Mouse (Mus musculus): Measurements from ENCODE around the gene Ifi209. TPM values are rescaled to one million over a fixed set of nuclear protein-coding genes. Genes with fewer than 3 reads are reported as not detected.
"Not testable (repeated sequence)": the region's sequence is repeated elsewhere in the genome, so short reads cannot be mapped to it uniquely, and the experiment has no call there.

Ifi209 gene
- 0.06 TPM for polyA plus RNA-seq (2021)

DNA sequence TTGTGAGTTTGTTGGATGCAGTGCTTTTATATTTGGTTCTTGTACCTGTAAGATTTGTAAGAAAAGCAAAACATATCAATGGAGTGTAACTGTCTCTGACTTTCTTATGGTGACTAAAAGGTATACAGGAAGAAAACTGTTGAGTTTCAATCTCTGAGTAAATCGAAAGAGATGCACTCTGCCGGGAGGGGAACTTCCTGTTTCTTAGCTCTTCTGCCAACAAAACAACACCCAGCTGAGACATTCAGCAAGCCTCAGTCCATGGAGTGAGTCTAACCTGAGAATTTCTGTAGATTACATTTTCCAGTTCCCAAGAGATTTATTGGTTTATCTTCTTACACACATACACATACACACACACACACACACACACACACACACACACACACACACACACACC, at the start of gene Ifi209:
TSS of gene Ifi209 (plus strand) at position 296 of the 400 bp plus-strand sequence.
- POLR2A ChIA-PET = not testable (repeated sequence)

GRCm38 (mm10) chr1:173589698-173590097, 41.0 kb upstream of the Ifi209 start:
- H3K27me3 ChIP-seq; POLR2A ChIA-PET; in situ Hi-C loops (cut with MboI; ENCODE audit: low pct_unique_long_range_greater_than_20kb); DNase-seq (ENCODE audit: low read depth, low spot score); CTCF ChIA-PET; ATAC-seq: not testable (repeated sequence)

More for the DNA sequence above, at the start of gene Ifi209:
- in situ Hi-C loops (cut with MboI; ENCODE audit: low pct_unique_long_range_greater_than_20kb); CTCF ChIA-PET; ATAC-seq; DNase-seq (ENCODE audit: low read depth, low spot score); H3K27me3 ChIP-seq: not testable (repeated sequence)

GRCm38 (mm10) chr1:173598838-173599494, 31.8 kb upstream of the Ifi209 start, which contains the start of gene Ifi213:
Gene Ifi213 (minus strand): TSS chr1:173599274.
- H3K27me3 ChIP-seq; POLR2A ChIA-PET; in situ Hi-C loops (cut with MboI; ENCODE audit: low pct_unique_long_range_greater_than_20kb); DNase-seq (ENCODE audit: low read depth, low spot score); CTCF ChIA-PET; ATAC-seq: not testable (repeated sequence)

- DNase-seq (ENCODE audit: low read depth, low spot score); in situ Hi-C loops (cut with MboI; ENCODE audit: low pct_unique_long_range_greater_than_20kb); CTCF ChIA-PET; POLR2A ChIA-PET; H3K27me3 ChIP-seq; ATAC-seq: not testable (repeated sequence)
Measured at GRCm38 (mm10) chr1:173610291-173610690, 20.4 kb upstream of the Ifi209 start.

GRCm38 (mm10) chr1:173622216-173622615, 8.5 kb upstream of the Ifi209 start:
- H3K27me3 ChIP-seq; ATAC-seq; in situ Hi-C loops (cut with MboI; ENCODE audit: low pct_unique_long_range_greater_than_20kb); DNase-seq (ENCODE audit: low read depth, low spot score); CTCF ChIA-PET; POLR2A ChIA-PET: not testable (repeated sequence)

DNA sequence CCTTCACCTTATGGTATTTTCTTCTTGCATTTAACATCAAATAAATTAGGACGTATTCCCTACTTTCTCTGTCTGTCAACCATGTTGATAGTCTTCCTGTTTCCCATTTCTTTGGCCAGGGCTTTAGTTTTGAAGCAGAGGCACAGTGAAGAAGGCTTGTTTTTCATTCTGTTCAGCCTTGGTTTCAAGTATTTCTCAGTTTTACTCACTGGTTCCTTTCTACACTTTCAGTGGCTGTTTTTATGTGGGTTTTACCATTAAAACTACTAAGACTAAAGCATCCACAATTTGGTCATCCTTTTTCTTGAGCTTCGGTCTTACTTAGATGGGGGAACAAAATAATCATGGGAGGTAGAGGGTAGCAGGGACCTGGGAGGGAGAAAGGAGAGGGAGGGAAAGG, 6.7 kb upstream of the Ifi209 start:
- in situ Hi-C loops (cut with MboI; ENCODE audit: low pct_unique_long_range_greater_than_20kb) = no loop called here
- ChIA-PET CTCF (no interaction called here), POLR2A (no interaction called here)
- no peak for DNase-seq (ENCODE audit: low read depth, low spot score)
- H3K27me3 ChIP-seq = no peaks in the 10 kb centered on the region
- ATAC-seq = no peak
- no peak for TF ChIP-seq CTCF (IDR thresholded peaks at IDR 0.05)

DNA sequence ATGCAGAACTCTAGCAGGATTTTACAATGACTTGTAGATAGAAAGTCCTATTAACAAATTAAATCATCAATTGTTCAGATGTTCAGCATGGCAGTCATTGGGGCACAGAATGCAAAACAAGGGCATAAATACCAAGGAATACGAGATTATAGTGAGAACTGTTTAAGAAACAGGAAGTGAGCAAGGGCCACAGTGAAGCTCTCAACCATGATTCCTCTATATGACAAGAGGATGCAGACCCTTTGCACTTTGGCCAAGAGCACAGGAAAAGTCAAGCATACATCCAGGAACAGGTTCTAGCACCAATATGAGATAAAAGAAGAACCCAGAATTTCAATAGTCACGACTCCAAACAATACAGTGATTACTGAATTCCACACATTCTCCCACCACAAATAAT, 4.0 kb upstream of the Ifi209 start:
- POLR2A ChIA-PET = no interaction called here
- no peaks in the 10 kb centered on the region for H3K27me3 ChIP-seq
- ATAC-seq = no peak
- CTCF ChIA-PET = no interaction called here
- DNase-seq (ENCODE audit: low read depth, low spot score) = no peak
- in situ Hi-C loops (cut with MboI; ENCODE audit: low pct_unique_long_range_greater_than_20kb) = no loop called here
- TF ChIP-seq CTCF (IDR thresholded peaks at IDR 0.05) = no peak

- POLR2A ChIA-PET = no interaction called here
- no peak for DNase-seq (ENCODE audit: low read depth, low spot score)
- CTCF ChIA-PET = no interaction called here
- in situ Hi-C loops (cut with MboI; ENCODE audit: low pct_unique_long_range_greater_than_20kb) = no loop called here
- TF ChIP-seq CTCF (IDR thresholded peaks at IDR 0.05) = no peak
- no peaks in the 10 kb centered on the region for H3K27me3 ChIP-seq
- ATAC-seq = no peak
Measured at GRCm38 (mm10) chr1:173633969-173634645, 3.4 kb downstream of the Ifi209 start.

- POLR2A ChIA-PET = no interaction called here
- CTCF ChIA-PET = no interaction called here
- no peaks in the 10 kb centered on the region for H3K27me3 ChIP-seq
- no peak for DNase-seq (ENCODE audit: low read depth, low spot score)
- in situ Hi-C loops (cut with MboI; ENCODE audit: low pct_unique_long_range_greater_than_20kb) = no loop called here
- TF ChIP-seq CTCF (IDR thresholded peaks at IDR 0.05) = no peak
- no peak for ATAC-seq
Measured at GRCm38 (mm10) chr1:173645393-173645792, 14.7 kb downstream of the Ifi209 start.

DNA sequence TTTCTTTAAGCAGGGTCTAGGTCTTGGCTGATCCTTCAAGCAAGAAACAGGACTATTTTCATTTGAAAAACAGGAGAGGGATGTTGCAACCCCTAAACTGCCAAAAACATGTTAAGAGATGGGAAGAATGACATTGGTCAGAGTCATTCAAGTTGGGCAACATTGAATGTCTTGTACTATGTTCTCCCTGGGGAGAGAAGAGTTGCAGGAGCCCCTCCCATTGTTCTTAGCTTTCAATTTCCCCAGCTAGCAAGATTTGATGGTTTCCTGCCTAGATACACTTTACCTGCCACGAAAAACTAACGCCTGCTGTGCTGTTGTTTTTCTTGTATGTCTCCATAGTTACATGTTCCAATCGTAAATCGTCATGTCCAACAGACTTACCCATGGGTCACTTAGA, 27.3 kb downstream of the Ifi209 start:
- ChIA-PET CTCF (no interaction called here), POLR2A (no interaction called here)
- no peak for DNase-seq (ENCODE audit: low read depth, low spot score)
- in situ Hi-C loops (cut with MboI; ENCODE audit: low pct_unique_long_range_greater_than_20kb) = no loop called here
- H3K27me3 ChIP-seq = no peaks in the 10 kb centered on the region
- no peak for TF ChIP-seq CTCF (IDR thresholded peaks at IDR 0.05)
- no peak for ATAC-seq

GRCm38 (mm10) chr1:173673458-173674097, 42.9 kb downstream of the Ifi209 start, which contains the start of gene Ifi208:
Gene Ifi208 (plus strand): TSS chr1:173673675.
- DNase-seq (ENCODE audit: low read depth, low spot score); POLR2A ChIA-PET; H3K27me3 ChIP-seq; ATAC-seq; CTCF ChIA-PET; in situ Hi-C loops (cut with MboI; ENCODE audit: low pct_unique_long_range_greater_than_20kb): not testable (repeated sequence)

- DNase-seq (ENCODE audit: low read depth, low spot score); POLR2A ChIA-PET; CTCF ChIA-PET; H3K27me3 ChIP-seq; in situ Hi-C loops (cut with MboI; ENCODE audit: low pct_unique_long_range_greater_than_20kb); ATAC-seq: not testable (repeated sequence)
Measured at GRCm38 (mm10) chr1:173678605-173679004, 47.9 kb downstream of the Ifi209 start.
